Mouse (Mus musculus): ENCODE results near the gene Mfsd5. TPM values are rescaled to one million over a fixed set of nuclear protein-coding genes. Genes with fewer than 3 reads are reported as not detected.
A peak's percentile ranks its signal among the peaks of the same experiment; 100 is the strongest.

The Mfsd5 gene
- polyA plus RNA-seq, 1 experiment from 2014 or later: 27.4 TPM

DNA sequence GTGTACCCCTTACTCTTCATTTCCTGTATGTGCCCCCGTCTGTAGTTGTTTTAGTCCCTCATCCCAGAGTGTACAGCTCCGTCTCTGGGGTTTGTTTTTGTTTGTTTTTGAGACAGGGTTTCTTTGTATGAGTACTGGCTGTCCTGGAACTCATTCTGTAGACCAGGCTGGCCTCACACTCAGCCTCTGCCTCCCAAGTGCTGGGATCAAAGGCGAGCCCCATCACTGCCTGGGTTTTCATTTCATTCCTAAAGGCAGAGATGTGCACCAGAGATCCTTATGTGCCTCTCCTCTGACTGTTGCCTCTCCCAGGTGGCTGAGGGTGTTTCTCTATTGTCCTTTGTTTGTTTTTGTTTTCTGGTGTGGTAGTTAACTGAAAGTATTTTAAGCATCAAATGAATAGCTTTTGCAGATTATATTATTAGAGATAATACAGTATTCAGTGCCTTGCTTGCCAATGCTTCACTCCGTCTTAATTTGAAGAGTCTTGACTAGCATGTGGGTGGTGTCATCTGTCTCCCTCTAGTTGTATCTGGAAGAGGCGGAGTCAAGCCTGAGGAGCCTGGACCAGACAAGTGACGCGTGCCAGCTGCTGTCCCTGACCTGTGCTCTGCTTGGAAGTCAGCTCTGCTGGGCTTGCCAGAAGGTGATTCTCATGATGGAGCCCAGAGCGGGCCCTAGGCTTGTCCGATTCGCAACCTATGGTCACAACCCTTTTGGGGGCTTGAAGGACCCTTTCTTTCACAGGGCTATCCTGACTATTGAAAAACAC is 31.0 kb downstream of the Mfsd5 start:
- Histone ChIP-seq H3K9ac (replicated peaks) (no peak overlapping the region), H3K27me3 (ENCODE audit: insufficient read depth, low read length) (no peaks in the 10 kb centered on the region), H3K9me3 (ENCODE audit: low read length) (no peaks in the 10 kb centered on the region), H3K4me2 (ENCODE audit: low read depth, low read length) (no peak overlapping the region), H3K4me3 (ENCODE audit: low read depth, low read length) (no peak overlapping the region), H3K36me3 (replicated peaks; ENCODE audit: insufficient read depth, low read length) (peaks cover 76% of the 10 kb centered on the region), H3K27ac (ENCODE audit: low read depth) (no peak overlapping the region), H3K4me1 (ENCODE audit: insufficient read depth) (0 out of 2 replicates have a peak, but pooled peaks cover 2% of the 10 kb centered on the region)
- 83% methylated on average over 10 of the region's 10 CpGs for WGBS (ENCODE audit: insufficient replicate concordance)
- TF ChIP-seq CTCF (IDR thresholded peaks at IDR 0.05; ENCODE audit: low read depth) (no peak), EP300 (IDR thresholded peaks at IDR 0.05; ENCODE audit: low read depth) (no peak)
- ATAC-seq: no peak
- DNase-seq: no peak

DNA sequence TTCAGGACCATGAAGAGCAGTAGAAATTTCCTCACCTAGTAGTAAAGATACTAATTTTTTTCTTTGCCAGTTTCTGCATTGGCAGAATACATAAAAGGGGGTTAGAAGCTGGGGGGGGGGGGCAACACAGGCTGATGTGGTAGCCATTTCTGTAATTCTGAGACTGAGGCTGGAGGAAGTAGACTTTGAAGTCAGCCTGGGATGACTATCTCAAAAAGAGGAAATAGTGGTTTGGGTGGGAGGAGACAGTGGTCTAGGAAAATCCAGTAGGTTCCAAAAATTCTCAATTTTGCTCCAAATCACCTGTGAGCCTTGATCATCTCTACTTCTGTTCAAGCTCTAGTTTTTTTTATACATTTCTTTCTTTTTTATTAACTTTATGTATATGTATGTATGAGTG is 32.2 kb downstream of the Mfsd5 start:
- Histone ChIP-seq H3K9ac (replicated peaks) (no peak overlapping the region), H3K4me2 (ENCODE audit: low read depth, low read length) (no peak overlapping the region), H3K27me3 (ENCODE audit: insufficient read depth, low read length) (no peaks in the 10 kb centered on the region), H3K4me3 (ENCODE audit: low read depth, low read length) (no peak overlapping the region), H3K27ac (ENCODE audit: low read depth) (no peak overlapping the region), H3K36me3 (replicated peaks; ENCODE audit: insufficient read depth, low read length) (peaks cover 75% of the 10 kb centered on the region), H3K4me1 (ENCODE audit: insufficient read depth) (no peaks in the 10 kb centered on the region), H3K9me3 (ENCODE audit: low read length) (no peaks in the 10 kb centered on the region)
- ATAC-seq (no peak), DNase-seq (no peak)
- no peak for TF ChIP-seq CTCF (IDR thresholded peaks at IDR 0.05; ENCODE audit: low read depth)
- TF ChIP-seq EP300 (IDR thresholded peaks at IDR 0.05; ENCODE audit: low read depth): no peak

- H3K4me2 ChIP-seq (ENCODE audit: low read depth, low read length): no peak overlapping the region
- no peaks in the 10 kb centered on the region for H3K27me3 ChIP-seq (ENCODE audit: insufficient read depth, low read length)
- no peaks in the 10 kb centered on the region for H3K4me1 ChIP-seq (ENCODE audit: insufficient read depth)
- no peak overlapping the region for H3K9ac ChIP-seq (replicated peaks)
- peaks cover 77% of the 10 kb centered on the region for H3K36me3 ChIP-seq (replicated peaks; ENCODE audit: insufficient read depth, low read length)
- no peak for ATAC-seq
- no peak for DNase-seq
- 91% methylated on average over 8 of the region's 8 CpGs for WGBS (ENCODE audit: insufficient replicate concordance)
- no peak overlapping the region for H3K27ac ChIP-seq (ENCODE audit: low read depth)
- H3K9me3 ChIP-seq (ENCODE audit: low read length): no peaks in the 10 kb centered on the region
- no peak for TF ChIP-seq CTCF (IDR thresholded peaks at IDR 0.05; ENCODE audit: low read depth)
- no peak for TF ChIP-seq EP300 (IDR thresholded peaks at IDR 0.05; ENCODE audit: low read depth)
- no peak overlapping the region for H3K4me3 ChIP-seq (ENCODE audit: low read depth, low read length)
Measured at GRCm38 (mm10) chr15:102315292-102315691, 36.0 kb downstream of the Mfsd5 start.

- Histone ChIP-seq H3K27me3 (ENCODE audit: insufficient read depth, low read length) (no peaks in the 10 kb centered on the region), H3K27ac (ENCODE audit: low read depth) (no peak overlapping the region), H3K36me3 (replicated peaks; ENCODE audit: insufficient read depth, low read length) (peaks cover 76% of the 10 kb centered on the region), H3K9me3 (ENCODE audit: low read length) (no peaks in the 10 kb centered on the region), H3K4me3 (ENCODE audit: low read depth, low read length) (no peak overlapping the region), H3K4me1 (ENCODE audit: insufficient read depth) (no peaks in the 10 kb centered on the region), H3K9ac (replicated peaks) (no peak overlapping the region), H3K4me2 (ENCODE audit: low read depth, low read length) (no peak overlapping the region)
- ATAC-seq (peak; percentile 13; the same call in 1 of the 2 replicates), DNase-seq (peak; percentile 67)
- WGBS (ENCODE audit: insufficient replicate concordance): 86% methylated on average over 6 of the region's 6 CpGs
- TF ChIP-seq EP300 (IDR thresholded peaks at IDR 0.05; ENCODE audit: low read depth) (no peak), CTCF (IDR thresholded peaks at IDR 0.05; ENCODE audit: low read depth) (peak; percentile 82)
Measured at GRCm38 (mm10) chr15:102316263-102316662, 37.0 kb downstream of the Mfsd5 start.

- no peak for DNase-seq
- H3K4me3 ChIP-seq (ENCODE audit: low read depth, low read length): no peak overlapping the region
- peak overlapping the region; percentile 79; the same call in 1 of the 2 replicates for H3K4me2 ChIP-seq (ENCODE audit: low read depth, low read length)
- no peak overlapping the region for H3K27ac ChIP-seq (ENCODE audit: low read depth)
- TF ChIP-seq EP300 (IDR thresholded peaks at IDR 0.05; ENCODE audit: low read depth): no peak
- TF ChIP-seq CTCF (IDR thresholded peaks at IDR 0.05; ENCODE audit: low read depth): 0 out of 2 replicates have a peak, but pooled peaks have one; percentile 10
- H3K36me3 ChIP-seq (replicated peaks; ENCODE audit: insufficient read depth, low read length): peaks cover 33% of the 10 kb centered on the region
- 72% methylated on average over 12 of the region's 12 CpGs for WGBS (ENCODE audit: insufficient replicate concordance)
- H3K4me1 ChIP-seq (ENCODE audit: insufficient read depth): 0 out of 2 replicates have a peak, but pooled peaks cover 5% of the 10 kb centered on the region
- H3K9ac ChIP-seq (replicated peaks): no peak overlapping the region
- no peak for ATAC-seq
- H3K9me3 ChIP-seq (ENCODE audit: low read length): no peaks in the 10 kb centered on the region
- no peaks in the 10 kb centered on the region for H3K27me3 ChIP-seq (ENCODE audit: insufficient read depth, low read length)
Measured at GRCm38 (mm10) chr15:102324654-102325473, 45.6 kb downstream of the Mfsd5 start.

DNA sequence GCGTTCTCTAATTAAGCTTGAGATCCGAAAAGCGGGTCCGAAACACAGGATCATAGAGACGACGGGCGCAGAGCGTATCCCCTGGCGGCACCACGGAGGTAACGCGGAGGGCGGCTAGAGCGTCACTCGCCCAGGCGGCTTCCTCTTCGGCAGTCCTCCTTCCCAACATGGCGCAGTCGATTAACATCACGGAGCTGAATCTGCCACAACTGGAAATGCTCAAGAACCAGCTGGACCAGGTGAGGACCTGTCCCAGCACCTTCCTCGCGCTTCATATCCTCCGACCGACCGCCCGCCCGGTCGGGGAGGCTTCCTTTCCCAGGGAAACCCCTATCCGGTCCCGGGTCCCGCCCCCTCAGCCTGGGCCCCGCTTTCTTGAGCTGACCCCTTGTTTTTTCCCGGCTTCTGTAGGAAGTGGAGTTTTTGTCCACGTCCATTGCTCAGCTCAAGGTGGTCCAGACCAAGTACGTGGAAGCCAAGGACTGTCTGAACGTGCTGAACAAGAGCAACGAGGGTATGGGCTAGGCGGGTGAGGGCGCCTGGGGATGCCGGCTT is 46.8 kb downstream of the Mfsd5 start, which contains the start of gene Pfdn5:
Pfdn5 (plus strand) TSS at position 95 of the 555 bp plus-strand sequence.
- TF ChIP-seq CTCF (IDR thresholded peaks at IDR 0.05; ENCODE audit: low read depth) (peak; percentile 65), EP300 (IDR thresholded peaks at IDR 0.05; ENCODE audit: low read depth) (no peak)
- H3K4me3 ChIP-seq (ENCODE audit: low read depth, low read length): peak within 1 kb of the TSS; percentile 83
- H3K36me3 ChIP-seq (replicated peaks; ENCODE audit: insufficient read depth, low read length): peaks cover 29% of the 10 kb centered on the region
- ATAC-seq: peak; percentile 95
- no peaks in the 10 kb centered on the region for H3K9me3 ChIP-seq (ENCODE audit: low read length)
- peak; percentile 89 for DNase-seq
- H3K4me1 ChIP-seq (ENCODE audit: insufficient read depth): peaks cover 7% of the 10 kb centered on the region; the same call in 1 of the 2 replicates
- peak within 1 kb of the TSS; percentile 79 for H3K4me2 ChIP-seq (ENCODE audit: low read depth, low read length)
- H3K9ac ChIP-seq (replicated peaks): peak within 1 kb of the TSS; percentile 82
- H3K27me3 ChIP-seq (ENCODE audit: insufficient read depth, low read length): no peaks in the 10 kb centered on the region
- H3K27ac ChIP-seq (ENCODE audit: low read depth): peak within 1 kb of the TSS; percentile 55
- under 1% methylated on average over 40 of the region's 40 CpGs for WGBS (ENCODE audit: insufficient replicate concordance)

Data from liver, postnatal 0 days (tissue).